Mouse (Mus musculus) lung, postnatal 0 days (tissue): Measurements from ENCODE around the gene Cdkn1b.

Experiments used
- CTCF ChIP-seq: IDR thresholded peaks from 2 replicates; pipeline ENCODE4 v1.5.1; 2016; ENCODE audit warnings: antibody characterized with exemption, mild to moderate bottlenecking
- EP300 ChIP-seq: IDR thresholded peaks from 2 replicates; pipeline ENCODE4 v1.6.1; 2016; ENCODE audit warnings: antibody characterized with exemption, mild to moderate bottlenecking, control low read depth

- TF ChIP-seq CTCF (no peak), EP300 (peak; percentile 52; the same call in 1 of the 2 replicates)
These were observed 3.1 kb upstream of the Cdkn1b start for GRCm38 (mm10) chr6:134917087-134917486.
